Mouse (Mus musculus): ENCODE data around the gene Sardh. TPM values are rescaled to one million over a fixed set of nuclear protein-coding genes. Genes with fewer than 3 reads are reported as not detected.

Gene Sardh
- total RNA-seq, 2 experiments from 2014 or later, result 5.2 to 7.3 TPM

- intact Hi-C loops (cut with DNase I), result no loop called here
- DNase-seq, result no peak
Observed at GRCm38 (mm10) chr2:27228809-27229480, 19.2 kb downstream of the Sardh start.

- DNase-seq, result no peak
- intact Hi-C loops (cut with DNase I), result no loop called here
Observed at GRCm38 (mm10) chr2:27226572-27226971, 21.6 kb downstream of the Sardh start.

GRCm38 (mm10) chr2:27223012-27223421 is 25.1 kb downstream of the Sardh start:
- DNase-seq, result peak; percentile 80
- intact Hi-C loops (cut with DNase I), result no loop called here

- intact Hi-C loops (cut with DNase I), result no loop called here
Observed at GRCm38 (mm10) chr2:27218569-27218968, 29.6 kb downstream of the Sardh start.

GRCm38 (mm10) chr2:27218121-27218544 is 30.0 kb downstream of the Sardh start:
- intact Hi-C loops (cut with DNase I), result no loop called here
- peak; percentile 38 for DNase-seq

More at GRCm38 (mm10) chr2:27218569-27218968, 29.6 kb downstream of the Sardh start:
- DNase-seq, result no peak

GRCm38 (mm10) chr2:27215537-27215936 is 32.6 kb downstream of the Sardh start:
- intact Hi-C loops (cut with DNase I), result no loop called here
- no peak for DNase-seq

GRCm38 (mm10) chr2:27211966-27212893 is 35.9 kb downstream of the Sardh start:
- intact Hi-C loops (cut with DNase I), result no loop called here
- peak; percentile 52 for DNase-seq

GRCm38 (mm10) chr2:27210676-27211210 is 37.4 kb downstream of the Sardh start:
- peak; percentile 71 for DNase-seq
- intact Hi-C loops (cut with DNase I), result no loop called here

GRCm38 (mm10) chr2:27210255-27210654 is 37.9 kb downstream of the Sardh start:
- peak; percentile 56 for DNase-seq
- intact Hi-C loops (cut with DNase I), result no loop called here

GRCm38 (mm10) chr2:27209816-27210215 is 38.3 kb downstream of the Sardh start:
- intact Hi-C loops (cut with DNase I), result no loop called here
- no peak for DNase-seq

- intact Hi-C loops (cut with DNase I), result no loop called here
- DNase-seq, result no peak
Observed at GRCm38 (mm10) chr2:27209370-27209769, 38.8 kb downstream of the Sardh start.

GRCm38 (mm10) chr2:27207126-27207525 is 41.0 kb downstream of the Sardh start:
- intact Hi-C loops (cut with DNase I), result no loop called here
- DNase-seq, result no peak

- intact Hi-C loops (cut with DNase I), result no loop called here
- DNase-seq, result no peak
Observed at GRCm38 (mm10) chr2:27206128-27206797, 41.9 kb downstream of the Sardh start.

- no peak for DNase-seq
- intact Hi-C loops (cut with DNase I), result no loop called here
Observed at GRCm38 (mm10) chr2:27205666-27206065, 42.5 kb downstream of the Sardh start.

- DNase-seq, result no peak
- intact Hi-C loops (cut with DNase I), result no loop called here
Observed at GRCm38 (mm10) chr2:27200586-27200985, 47.6 kb downstream of the Sardh start.

- intact Hi-C loops (cut with DNase I), result no loop called here
Observed at GRCm38 (mm10) chr2:27198551-27199246, 49.4 kb downstream of the Sardh start.

GRCm38 (mm10) chr2:27189994-27190393 is 58.1 kb downstream of the Sardh start:
- intact Hi-C loops (cut with DNase I), result no loop called here
- DNase-seq, result no peak

More at GRCm38 (mm10) chr2:27198551-27199246, 49.4 kb downstream of the Sardh start:
- DNase-seq, result no peak

- intact Hi-C loops (cut with DNase I), result no loop called here
- no peak for DNase-seq
Observed at GRCm38 (mm10) chr2:27187531-27187930, 60.6 kb downstream of the Sardh start.

- no peak for DNase-seq
- intact Hi-C loops (cut with DNase I), result no loop called here
Observed at GRCm38 (mm10) chr2:27183734-27184133, 64.4 kb downstream of the Sardh start.

GRCm38 (mm10) chr2:27181907-27182306 is 66.2 kb downstream of the Sardh start:
- DNase-seq, result no peak
- intact Hi-C loops (cut with DNase I), result no loop called here
